Mouse (Mus musculus) hindbrain, postnatal 0 days (tissue): ENCODE data around the gene Sacm1l. TPM values are rescaled to one million over a fixed set of nuclear protein-coding genes. Genes with fewer than 3 reads are reported as not detected.
A peak's percentile ranks its signal among the peaks of the same experiment; 100 is the strongest.

ENCODE experiments used
- ATAC-seq: fragments of 200-750 bp; cut with Nextera tagmentation; 2 replicates; pipeline ENCODE4 v1.8.0; 2017; ENCODE audit warnings: mild to moderate bottlenecking, moderate TSS enrichment, moderate library complexity
- DNase-seq: peaks from one replicate; pipeline ENCODE4 v3.0.0-alpha.2; 2015; ENCODE audit warnings: low spot score
- H3K27ac ChIP-seq: fragments of 300-500 bp; sonication (generic); 2 replicates; pipeline ENCODE4 v1.5.1; 2014; ENCODE audit warnings: mild to moderate bottlenecking
- H3K27me3 ChIP-seq: fragments of 300-500 bp; sonication (generic); 2 replicates; pipeline ENCODE4 v1.6.1; 2014; ENCODE audit warnings: low read length, mixed read lengths; ENCODE audit not compliant: insufficient read depth
- H3K36me3 ChIP-seq: fragments of 300-500 bp; sonication (generic); 2 replicates; pipeline ENCODE4 v1.6.1; 2014; ENCODE audit warnings: low read length, mixed read lengths; ENCODE audit not compliant: insufficient read depth
- H3K4me1 ChIP-seq: fragments of 300-500 bp; sonication (generic); 2 replicates; pipeline ENCODE4 v1.6.1; 2014; ENCODE audit warnings: antibody characterized with exemption, low read length, mixed read lengths; ENCODE audit not compliant: insufficient read depth
- H3K4me2 ChIP-seq: fragments of 300-500 bp; sonication (generic); 2 replicates; pipeline ENCODE4 v1.6.1; 2014; ENCODE audit warnings: low read depth, mild to moderate bottlenecking, low read length, moderate library complexity, mixed read lengths
- H3K4me3 ChIP-seq: fragments of 300-500 bp; sonication (generic); 2 replicates; pipeline ENCODE4 v1.5.1; 2014; ENCODE audit warnings: low read length
- H3K9ac ChIP-seq: fragments of 300-500 bp; sonication (generic); replicated peaks from 2 replicates; pipeline ENCODE4 v1.6.1; 2014; ENCODE audit warnings: mild to moderate bottlenecking, low read length, moderate library complexity, mixed read lengths
- H3K9me3 ChIP-seq: fragments of 300-500 bp; sonication (generic); 2 replicates; pipeline ENCODE4 v1.6.1; 2016; ENCODE audit warnings: low read length, mixed read lengths
- CTCF ChIP-seq: IDR thresholded peaks from 2 replicates; pipeline ENCODE4 v1.5.1; 2016; ENCODE audit warnings: antibody characterized with exemption, control low read depth, low read depth
- WGBS: fragments of 180-500 bp; shearing (Covaris S2); extraction: QIAGEN DNeasy Blood & Tissue Kit; methylation state at CpG from one replicate; pipeline ENCODE4 v1.1.7; 2014; 5-methylcytosine and 5-hydroxymethylcytosine counted together
- polyA plus RNA-seq: library from polyadenylated mRNA; unstranded; fragments of >200 nt; fragmentation: Nextera tagmentation; extraction: Ambion mirVana; gene quantifications from 2 replicates; pipeline ENCODE4 v1.2.1, GENCODE M21; 2015
- total RNA-seq: library from RNA; depleted of rRNA; stranded (reverse); fragments of >200 nt; gene quantifications from 2 replicates; pipeline ENCODE4 v1.2.3, GENCODE M21; 2014; rRNA removed

Sacm1l gene
- total and polyA plus RNA-seq, 2 experiments from 2014 or later: 24.8 to 37.1 TPM

DNA sequence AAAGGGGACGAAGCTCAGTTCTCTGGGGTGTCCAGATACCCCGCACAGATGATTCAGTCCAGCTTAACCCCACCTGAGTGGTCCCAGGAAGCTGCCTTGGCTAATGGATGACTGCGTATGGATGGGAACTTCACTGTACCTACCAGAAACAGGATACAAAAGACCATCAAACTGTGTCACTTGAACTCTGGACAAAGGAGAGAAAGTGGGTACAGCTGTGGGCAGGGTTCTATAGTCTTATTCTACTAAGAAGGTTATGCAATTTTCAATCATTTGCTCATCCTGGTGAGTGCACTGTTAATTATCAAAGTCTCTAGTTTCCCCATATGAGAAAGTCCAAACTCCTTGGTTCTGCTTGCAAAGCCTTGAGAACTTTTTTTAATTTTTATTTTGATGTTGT is 103.4 kb downstream of the Sacm1l start:
- no peaks in the 10 kb centered on the region for H3K9me3 ChIP-seq
- ATAC-seq (no peak), DNase-seq (no peak)
- no peak overlapping the region for H3K4me3 ChIP-seq
- 91% methylated on average over 3 of the region's 3 CpGs for WGBS
- H3K27ac ChIP-seq: no peak overlapping the region
- H3K4me1 ChIP-seq: no peaks in the 10 kb centered on the region
- no peaks in the 10 kb centered on the region for H3K27me3 ChIP-seq
- no peak overlapping the region for H3K9ac ChIP-seq
- TF ChIP-seq CTCF: no peak
- H3K4me2 ChIP-seq: no peak overlapping the region
- H3K36me3 ChIP-seq: no peaks in the 10 kb centered on the region

DNA sequence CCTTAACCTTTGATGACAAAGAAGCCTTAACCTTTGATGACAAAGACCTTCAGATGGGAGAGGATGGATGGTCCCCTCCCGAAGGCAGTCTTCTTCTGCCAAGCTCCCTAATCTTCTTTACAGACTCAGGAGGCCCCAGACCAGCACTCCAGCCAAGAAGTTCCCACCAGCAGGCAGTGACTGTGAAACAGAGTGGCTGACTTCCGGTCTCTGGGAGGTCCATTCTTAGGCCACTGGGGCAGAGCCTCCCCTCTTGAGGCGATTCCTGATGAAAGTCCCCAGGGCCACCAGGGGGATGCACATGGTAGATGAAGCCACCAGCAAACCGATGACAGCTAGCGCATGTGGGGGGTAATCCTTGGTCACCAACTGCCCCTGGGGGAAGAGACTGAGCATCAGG is 107.2 kb downstream of the Sacm1l start:
- Histone ChIP-seq H3K4me1 (no peaks in the 10 kb centered on the region), H3K9ac (no peak overlapping the region), H3K27me3 (no peaks in the 10 kb centered on the region), H3K4me2 (no peak overlapping the region), H3K9me3 (no peaks in the 10 kb centered on the region), H3K4me3 (no peak overlapping the region), H3K36me3 (no peaks in the 10 kb centered on the region), H3K27ac (no peak overlapping the region)
- DNase-seq (no peak), ATAC-seq (no peak)
- WGBS: 60% methylated on average over 5 of the region's 5 CpGs
- TF ChIP-seq CTCF: no peak

DNA sequence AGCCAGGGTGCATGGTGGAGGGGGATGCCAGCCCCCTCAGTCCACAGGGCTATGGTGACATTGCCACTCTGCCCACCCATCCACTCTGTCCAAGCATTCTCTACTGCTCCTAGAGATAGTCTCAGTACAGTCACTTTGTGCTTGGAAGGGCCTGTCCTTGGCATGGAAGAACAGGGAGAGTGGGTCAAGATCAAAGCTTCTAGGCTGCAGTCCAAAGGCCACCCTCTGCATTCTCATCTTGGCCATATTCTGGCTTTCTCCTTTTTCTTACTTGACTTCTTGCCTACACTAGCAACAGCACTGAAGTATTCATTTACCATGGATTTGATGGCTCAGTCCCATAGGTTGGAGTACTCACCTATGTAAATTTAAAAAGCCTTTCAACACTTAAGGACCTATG is 108.7 kb downstream of the Sacm1l start:
- ATAC-seq: no peak
- H3K4me2 ChIP-seq: no peak overlapping the region
- DNase-seq: no peak
- H3K27me3 ChIP-seq: no peaks in the 10 kb centered on the region
- no peak overlapping the region for H3K4me3 ChIP-seq
- H3K9ac ChIP-seq: no peak overlapping the region
- TF ChIP-seq CTCF: no peak
- no peak overlapping the region for H3K27ac ChIP-seq
- H3K36me3 ChIP-seq: no peaks in the 10 kb centered on the region
- H3K4me1 ChIP-seq: no peaks in the 10 kb centered on the region
- no peaks in the 10 kb centered on the region for H3K9me3 ChIP-seq

DNA sequence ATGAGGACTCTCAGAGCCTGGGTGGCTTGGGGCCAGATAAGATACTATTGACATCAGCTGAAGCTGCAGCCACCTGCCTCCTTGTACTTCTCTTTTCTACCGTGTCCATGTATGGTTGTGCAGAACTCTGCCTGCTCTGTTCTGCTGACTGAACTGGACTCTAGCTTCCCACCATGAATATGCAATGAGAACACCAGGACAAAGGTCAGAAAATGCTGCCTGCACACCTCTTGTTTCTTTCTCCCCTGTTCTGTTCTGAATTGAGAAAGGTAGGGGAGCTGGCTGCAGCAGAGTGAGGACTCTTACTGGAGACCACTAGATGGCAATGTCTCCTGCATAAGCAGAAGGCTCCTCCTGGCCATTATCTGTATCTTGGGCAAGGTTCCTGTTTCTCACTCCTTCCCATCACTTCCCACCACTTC is 109.1 kb downstream of the Sacm1l start:
- Histone ChIP-seq H3K27me3 (no peaks in the 10 kb centered on the region), H3K36me3 (no peaks in the 10 kb centered on the region), H3K9ac (no peak overlapping the region), H3K4me3 (no peak overlapping the region), H3K4me2 (no peak overlapping the region), H3K9me3 (no peaks in the 10 kb centered on the region), H3K27ac (no peak overlapping the region), H3K4me1 (no peaks in the 10 kb centered on the region)
- 96% methylated on average over 1 of the region's 1 CpGs for WGBS
- ATAC-seq: no peak
- peak; percentile 54 for DNase-seq
- peak; percentile 83 for TF ChIP-seq CTCF

DNA sequence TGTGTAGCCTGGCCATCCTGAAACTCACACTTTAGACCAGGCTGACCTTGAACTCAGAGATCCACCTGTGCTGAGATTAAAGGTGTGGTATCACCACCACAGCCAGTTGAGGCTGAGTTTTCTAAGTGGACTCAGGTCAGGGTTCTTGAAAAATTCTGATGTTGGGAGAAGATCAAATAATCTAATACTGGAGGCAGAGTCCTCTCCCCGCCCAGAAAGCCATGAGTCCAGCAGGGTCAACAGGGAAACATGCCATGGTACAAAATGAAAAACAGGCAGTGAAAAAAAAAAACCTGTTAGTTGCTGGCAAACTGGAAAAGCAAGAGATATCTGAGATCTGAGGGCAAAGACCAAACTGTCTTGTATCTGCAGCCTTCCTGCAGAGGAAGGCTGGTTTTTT is 110.5 kb downstream of the Sacm1l start:
- no peak overlapping the region for H3K4me3 ChIP-seq
- no peak for TF ChIP-seq CTCF
- WGBS: 67% methylated on average over 1 of the region's 1 CpGs
- H3K9ac ChIP-seq: no peak overlapping the region
- H3K27me3 ChIP-seq: no peaks in the 10 kb centered on the region
- H3K4me2 ChIP-seq: no peak overlapping the region
- H3K9me3 ChIP-seq: no peaks in the 10 kb centered on the region
- no peaks in the 10 kb centered on the region for H3K36me3 ChIP-seq
- H3K4me1 ChIP-seq: no peaks in the 10 kb centered on the region
- ATAC-seq (no peak), DNase-seq (no peak)
- H3K27ac ChIP-seq: no peak overlapping the region

Other genes starting within 250 kb of the Sacm1l start
- 18.8 and 32.4 TPM in 2 replicates for gene Lars2, start 162.8 kb upstream of the Sacm1l start, total RNA-seq
- 956 and 1,072 TPM in 2 replicates for gene Lars2, start 162.8 kb upstream of the Sacm1l start, polyA plus RNA-seq
- 29.7 and 30.3 TPM in 2 replicates for gene Limd1, start 51.1 kb upstream of the Sacm1l start, total RNA-seq
- 11.1 and 11.4 TPM in 2 replicates for gene Limd1, start 51.1 kb upstream of the Sacm1l start, polyA plus RNA-seq
- 0.14 and 0.68 TPM in 2 replicates for gene Slc6a20b, start 102.8 kb downstream of the Sacm1l start, total RNA-seq
- gene Slc6a20b, start 102.8 kb downstream of the Sacm1l start, polyA plus RNA-seq: 0.44 and 0.45 TPM in 2 replicates
- 0.10 and 0.90 TPM in 2 replicates for gene Ccr9, start 148.7 kb downstream of the Sacm1l start, total RNA-seq
- 0.35 and 0.55 TPM in 2 replicates for gene Ccr9, start 148.7 kb downstream of the Sacm1l start, polyA plus RNA-seq
- gene Slc6a20a, start 149.1 kb downstream of the Sacm1l start, total RNA-seq: 38.3 and 60.8 TPM in 2 replicates
- gene Slc6a20a, start 149.1 kb downstream of the Sacm1l start, polyA plus RNA-seq: 38.2 and 38.6 TPM in 2 replicates
- 18.6 and 21.4 TPM in 2 replicates for gene Lztfl1, start 187.9 kb downstream of the Sacm1l start, total RNA-seq
- gene Lztfl1, start 187.9 kb downstream of the Sacm1l start, polyA plus RNA-seq: 43.3 and 49.0 TPM in 2 replicates